Mouse (Mus musculus): ENCODE results near the gene Cd4. TPM values are rescaled to one million over a fixed set of nuclear protein-coding genes. Genes with fewer than 3 reads are reported as not detected.

Gene Cd4
- polyA plus RNA-seq, 1 experiment = not detected

DNA sequence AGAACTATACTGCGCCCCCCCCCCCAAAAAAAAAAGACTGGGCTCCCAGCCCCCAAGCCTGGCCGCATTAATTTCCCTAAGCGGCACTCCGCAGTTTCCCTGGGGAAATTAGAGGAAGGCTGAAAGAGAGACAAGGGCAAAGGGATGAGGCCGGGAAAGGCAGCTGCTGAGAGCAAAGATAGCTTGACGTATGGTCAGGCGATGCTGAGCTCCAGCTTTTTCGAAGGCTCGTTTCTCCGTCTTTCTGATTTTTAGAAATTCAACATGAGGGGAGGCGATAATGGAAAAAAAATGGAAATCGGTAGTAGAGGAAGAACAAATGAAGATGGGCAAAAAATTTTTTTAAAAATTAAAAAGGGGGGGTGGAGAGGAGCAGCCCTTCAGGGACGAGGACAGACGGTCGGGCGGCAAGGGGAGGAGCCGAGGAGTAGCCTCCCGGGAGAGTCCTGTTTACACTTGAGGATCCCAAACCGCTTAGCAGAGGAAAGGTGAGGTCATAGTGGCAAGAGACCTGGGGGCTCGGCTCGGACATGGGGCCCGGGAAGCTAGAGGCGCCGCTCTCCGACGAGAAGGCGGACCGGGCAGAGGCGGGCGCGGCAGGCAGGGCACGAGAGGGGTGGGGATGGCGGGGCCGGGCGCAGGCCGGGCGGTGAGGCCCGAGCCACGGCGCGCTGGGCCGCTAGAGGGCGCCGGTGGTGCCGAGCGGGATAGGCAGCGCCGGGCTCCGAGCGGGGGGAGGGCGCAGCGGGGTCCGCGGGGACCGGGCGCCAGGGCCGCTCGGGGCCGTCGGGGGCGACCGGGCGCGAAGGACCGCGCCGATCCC is 28.9 kb upstream of the Cd4 start:
- Histone ChIP-seq H3K79me2 (ENCODE audit: control insufficient read depth, insufficient read depth) (peaks cover 19% of the 10 kb centered on the region), H3ac (ENCODE audit: control insufficient read depth, insufficient read length) (peak overlapping the region; percentile 78), H3K27me3 (ENCODE audit: control insufficient read depth, insufficient read depth, insufficient read length) (no peaks in the 10 kb centered on the region), H3K4me3 (peak overlapping the region; percentile 91), H3K36me3 (ENCODE audit: control insufficient read depth, insufficient read depth) (peaks cover 16% of the 10 kb centered on the region), H3K4me2 (ENCODE audit: low read depth) (peak overlapping the region; percentile 77)
- TF ChIP-seq CEBPB (IDR thresholded peaks at IDR 0.05; ENCODE audit: insufficient read depth, poor library complexity, severe bottlenecking) (no peak), MYOG (IDR thresholded peaks at IDR 0.05; ENCODE audit: control insufficient read depth in 1 of 3, insufficient read depth in 1 of 3, insufficient read length in 2 of 3, low read depth in 2 of 3) (peak in 1 of 3 experiments; percentile 46), REST (IDR thresholded peaks at IDR 0.05; ENCODE audit: insufficient read depth, insufficient read length) (no peak), TCF12 (IDR thresholded peaks at IDR 0.05; ENCODE audit: insufficient read depth, poor library complexity, severe bottlenecking) (no peak), MYOD1 (IDR thresholded peaks at IDR 0.05; ENCODE audit: control insufficient read depth in 1 of 3, insufficient read length in 2 of 3, low read depth in 2 of 3) (peak in 1 of 3 experiments; percentile 27), POLR2AphosphoS2 (IDR thresholded peaks at IDR 0.05; ENCODE audit: insufficient read length, low read depth) (peak; percentile 49), POLR2A (IDR thresholded peaks at IDR 0.05; ENCODE audit: insufficient read length, low read depth) (peak; percentile 57), USF1 (IDR thresholded peaks at IDR 0.05; ENCODE audit: low read depth) (no peak), MAX (IDR thresholded peaks at IDR 0.05; ENCODE audit: low read depth) (no peak), E2F4 (IDR thresholded peaks at IDR 0.05; ENCODE audit: insufficient read depth) (no peak), TCF3 (IDR thresholded peaks at IDR 0.05; ENCODE audit: insufficient read length, low read depth) (no peak), SRF (IDR thresholded peaks at IDR 0.05; ENCODE audit: control insufficient read depth, insufficient read length, low read depth) (no peak)

DNA sequence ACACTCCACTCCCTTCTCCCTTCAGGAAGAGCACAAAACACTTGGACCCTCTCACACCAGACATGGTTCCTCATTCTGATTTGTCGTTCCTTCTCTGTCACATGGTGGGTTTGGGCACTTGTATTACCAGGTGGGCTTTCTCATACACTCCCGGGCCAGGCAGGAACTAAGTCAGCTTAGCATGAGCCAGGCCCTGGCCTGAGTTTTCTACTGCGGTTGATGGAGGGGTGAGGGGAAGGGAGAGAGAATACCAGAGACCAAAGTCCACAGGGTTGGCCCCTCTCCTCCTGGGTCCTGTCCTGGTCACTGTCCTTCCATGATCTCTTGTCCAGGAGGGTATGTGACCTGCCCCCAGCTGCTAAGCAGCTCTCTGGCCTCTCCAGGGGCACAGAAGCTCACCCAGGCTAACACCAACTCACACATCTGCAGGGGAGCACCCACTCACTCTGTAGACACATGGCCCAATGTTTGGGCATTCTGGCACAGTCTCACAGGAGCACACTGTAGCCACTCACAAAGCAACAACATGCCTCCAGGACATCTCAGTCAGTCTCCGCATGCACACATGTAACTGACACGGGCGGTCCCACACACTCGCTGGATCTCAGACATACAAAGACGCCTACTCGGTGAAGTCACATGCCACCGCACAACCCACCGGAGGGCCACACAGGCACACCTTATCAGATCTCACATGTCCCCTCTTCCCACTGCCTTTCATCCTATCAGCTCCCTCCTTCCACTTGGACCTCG is 28.1 kb upstream of the Cd4 start:
- no peak for TF ChIP-seq CEBPB (IDR thresholded peaks at IDR 0.05; ENCODE audit: insufficient read depth, poor library complexity, severe bottlenecking)
- peak; percentile 54 for TF ChIP-seq POLR2A (IDR thresholded peaks at IDR 0.05; ENCODE audit: insufficient read length, low read depth)
- peak; percentile 79 for TF ChIP-seq POLR2AphosphoS2 (IDR thresholded peaks at IDR 0.05; ENCODE audit: insufficient read length, low read depth)
- peak overlapping the region; percentile 77 for H3K4me2 ChIP-seq (ENCODE audit: low read depth)
- H3K4me3 ChIP-seq = peak overlapping the region; percentile 91
- H3K36me3 ChIP-seq (ENCODE audit: control insufficient read depth, insufficient read depth) = peaks cover 16% of the 10 kb centered on the region
- peaks cover 19% of the 10 kb centered on the region for H3K79me2 ChIP-seq (ENCODE audit: control insufficient read depth, insufficient read depth)
- H3ac ChIP-seq (ENCODE audit: control insufficient read depth, insufficient read length) = peak overlapping the region; percentile 78
- H3K27me3 ChIP-seq (ENCODE audit: control insufficient read depth, insufficient read depth, insufficient read length) = no peaks in the 10 kb centered on the region

DNA sequence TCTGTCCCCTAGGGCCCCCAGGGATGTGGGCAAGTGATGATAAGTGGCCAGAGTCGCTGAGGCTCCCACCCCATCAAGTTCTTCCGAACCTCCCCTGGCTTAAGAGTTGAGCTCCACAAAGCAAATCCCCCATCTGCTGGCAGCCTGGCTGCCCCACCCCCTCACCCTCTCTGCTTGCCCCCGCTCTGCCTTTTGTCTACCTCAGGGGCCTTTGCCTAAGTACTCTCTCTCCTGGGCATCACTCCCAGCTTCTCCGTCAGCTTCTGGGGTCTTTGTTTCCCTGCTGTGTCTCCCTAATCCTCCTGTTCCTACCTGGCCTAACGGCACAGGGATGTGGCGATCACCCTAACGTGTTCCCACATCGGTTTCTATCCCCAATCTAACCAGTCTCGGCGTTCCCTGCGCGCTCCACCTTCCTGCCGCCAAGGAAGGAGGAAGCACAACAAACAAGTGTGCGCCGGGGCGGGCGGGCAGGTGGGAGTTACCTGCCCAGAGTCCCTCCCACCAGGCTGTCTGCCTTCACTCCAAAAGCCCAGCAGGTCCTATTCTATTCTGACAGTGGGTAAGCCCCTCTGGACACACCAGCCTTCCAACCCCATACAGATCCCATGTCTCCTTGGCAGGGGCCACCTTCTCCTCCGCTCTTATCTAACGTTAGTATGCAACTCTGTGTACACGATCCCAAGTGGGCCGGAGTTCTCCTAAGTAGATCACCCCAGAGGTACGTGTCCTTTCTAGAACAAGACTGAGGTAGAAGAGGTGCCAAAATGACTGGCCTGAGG is 27.3 kb upstream of the Cd4 start:
- TF ChIP-seq E2F4 (IDR thresholded peaks at IDR 0.05; ENCODE audit: insufficient read depth) (no peak), POLR2A (IDR thresholded peaks at IDR 0.05; ENCODE audit: insufficient read length, low read depth) (peak; percentile 6), TCF12 (IDR thresholded peaks at IDR 0.05; ENCODE audit: insufficient read depth, poor library complexity, severe bottlenecking) (no peak), SRF (IDR thresholded peaks at IDR 0.05; ENCODE audit: control insufficient read depth, insufficient read length, low read depth) (no peak), POLR2AphosphoS2 (IDR thresholded peaks at IDR 0.05; ENCODE audit: insufficient read length, low read depth) (peak; percentile 38), TCF3 (IDR thresholded peaks at IDR 0.05; ENCODE audit: insufficient read length, low read depth) (no peak)
- peak overlapping the region; percentile 78 for H3ac ChIP-seq (ENCODE audit: control insufficient read depth, insufficient read length)
- H3K27me3 ChIP-seq (ENCODE audit: control insufficient read depth, insufficient read depth, insufficient read length) = no peaks in the 10 kb centered on the region
- peaks cover 16% of the 10 kb centered on the region for H3K36me3 ChIP-seq (ENCODE audit: control insufficient read depth, insufficient read depth)
- H3K4me3 ChIP-seq = peak overlapping the region; percentile 91
- peak overlapping the region; percentile 77 for H3K4me2 ChIP-seq (ENCODE audit: low read depth)
- peaks cover 19% of the 10 kb centered on the region for H3K79me2 ChIP-seq (ENCODE audit: control insufficient read depth, insufficient read depth)

DNA sequence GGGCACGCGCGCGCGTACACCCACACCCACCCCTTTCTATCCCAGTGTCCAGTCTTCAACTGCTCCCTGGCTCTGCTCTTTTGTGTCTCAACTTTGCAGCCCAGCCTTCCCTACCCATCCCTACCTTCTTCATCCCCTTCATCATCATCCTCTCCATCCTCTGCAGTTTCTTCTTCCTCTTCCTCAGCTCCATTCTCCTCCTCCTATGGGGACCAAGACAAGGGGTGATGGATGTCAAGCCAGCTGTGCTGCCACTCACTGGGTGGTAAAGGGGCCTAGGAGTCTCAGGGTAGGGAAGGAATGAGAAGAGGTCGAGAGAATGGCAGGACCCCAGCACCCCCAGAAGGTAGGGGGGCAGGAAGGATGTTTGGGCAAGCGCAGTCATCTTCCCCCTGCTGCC is 26.5 kb upstream of the Cd4 start:
- TF ChIP-seq MYOD1 (IDR thresholded peaks at IDR 0.05; ENCODE audit: control insufficient read depth in 1 of 3, insufficient read length in 2 of 3, low read depth in 2 of 3) = no peak
- peak; percentile 14 for TF ChIP-seq POLR2AphosphoS2 (IDR thresholded peaks at IDR 0.05; ENCODE audit: insufficient read length, low read depth)
- no peak for TF ChIP-seq REST (IDR thresholded peaks at IDR 0.05; ENCODE audit: insufficient read depth, insufficient read length)
- no peak overlapping the region for H3K4me3 ChIP-seq
- H3K27me3 ChIP-seq (ENCODE audit: control insufficient read depth, insufficient read depth, insufficient read length) = no peaks in the 10 kb centered on the region
- H3K79me2 ChIP-seq (ENCODE audit: control insufficient read depth, insufficient read depth) = peaks cover 19% of the 10 kb centered on the region
- H3K4me2 ChIP-seq (ENCODE audit: low read depth) = peak overlapping the region; percentile 77
- peaks cover 16% of the 10 kb centered on the region for H3K36me3 ChIP-seq (ENCODE audit: control insufficient read depth, insufficient read depth)
- H3ac ChIP-seq (ENCODE audit: control insufficient read depth, insufficient read length) = no peak overlapping the region

All from myocyte (in vitro differentiated cells).